Mouse (Mus musculus): ENCODE results near the gene Nod1. TPM values are rescaled to one million over a fixed set of nuclear protein-coding genes. Genes with fewer than 3 reads are reported as not detected.
A peak's percentile ranks its signal among the peaks of the same experiment; 100 is the strongest.

Gene Nod1
- polyA plus RNA-seq, 1 experiment from 2014 or later, result 7.8 TPM

DNA sequence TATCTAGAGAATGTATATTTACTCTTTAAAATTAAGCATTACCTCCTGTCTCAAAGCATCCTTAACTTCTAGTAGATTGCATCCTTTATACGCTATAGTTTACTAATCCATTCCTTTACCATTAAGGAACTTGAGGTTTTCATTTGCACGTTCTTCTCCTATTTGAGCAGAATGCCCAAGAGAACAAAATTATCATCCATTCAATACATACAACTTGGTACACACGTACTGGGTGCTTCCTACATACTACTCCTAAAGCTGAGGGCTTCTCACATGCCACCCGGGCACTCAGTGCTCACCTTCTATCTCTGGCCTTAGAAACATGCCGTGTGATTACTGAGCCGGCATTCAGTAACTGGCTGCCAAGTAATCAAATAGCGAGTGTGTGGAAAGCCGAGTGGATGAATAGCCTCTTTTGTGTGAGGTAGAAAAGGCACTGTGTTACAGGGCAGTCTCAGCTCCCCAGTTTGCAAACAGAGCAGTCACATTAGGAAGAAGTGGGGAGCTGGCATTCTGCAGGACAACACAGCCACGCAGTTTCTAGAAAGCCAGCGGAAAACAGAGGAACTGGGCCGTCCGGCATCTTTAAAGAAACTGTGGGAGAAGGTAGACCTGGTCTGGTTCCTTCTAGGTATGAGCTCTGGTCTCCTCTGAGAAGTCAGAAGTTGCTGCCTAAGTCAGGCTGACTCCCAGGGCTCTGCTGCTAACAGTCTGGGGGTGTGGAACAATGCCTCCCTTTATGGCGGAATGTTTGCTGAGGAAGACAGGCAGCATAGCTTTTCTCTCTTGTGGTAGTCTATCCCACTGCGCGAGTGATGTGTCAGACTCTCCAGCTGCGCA is 37.2 kb upstream of the Nod1 start:
- 21% methylated on average over 15 of the region's 16 CpGs for WGBS
- H3K4me1 ChIP-seq (ENCODE audit: control insufficient read depth, insufficient read depth, low read length), result no peaks in the 10 kb centered on the region
- H3K4me2 ChIP-seq (ENCODE audit: low read depth, low read length), result peak overlapping the region; percentile 27
- H3K27ac ChIP-seq (replicated peaks; ENCODE audit: low read depth, low read length), result peak overlapping the region; percentile 58
- peak overlapping the region; percentile 2; the same call in 1 of the 2 replicates for H3K9ac ChIP-seq (ENCODE audit: low read depth, low read length)
- H3K27me3 ChIP-seq (replicated peaks; ENCODE audit: control insufficient read depth, insufficient read depth, low read length), result no peaks in the 10 kb centered on the region
- no peaks in the 10 kb centered on the region for H3K36me3 ChIP-seq (ENCODE audit: control insufficient read depth, insufficient read depth, low read length)
- ATAC-seq (ENCODE audit: low read depth) (peak; percentile 75; the same call in 1 of the 2 replicates), DNase-seq (ENCODE audit: low spot score) (peak; percentile 62)
- no peaks in the 10 kb centered on the region for H3K9me3 ChIP-seq (ENCODE audit: control insufficient read depth, low read length)
- peak overlapping the region; percentile 7; the same call in 1 of the 2 replicates for H3K4me3 ChIP-seq (ENCODE audit: low read depth, low read length)

DNA sequence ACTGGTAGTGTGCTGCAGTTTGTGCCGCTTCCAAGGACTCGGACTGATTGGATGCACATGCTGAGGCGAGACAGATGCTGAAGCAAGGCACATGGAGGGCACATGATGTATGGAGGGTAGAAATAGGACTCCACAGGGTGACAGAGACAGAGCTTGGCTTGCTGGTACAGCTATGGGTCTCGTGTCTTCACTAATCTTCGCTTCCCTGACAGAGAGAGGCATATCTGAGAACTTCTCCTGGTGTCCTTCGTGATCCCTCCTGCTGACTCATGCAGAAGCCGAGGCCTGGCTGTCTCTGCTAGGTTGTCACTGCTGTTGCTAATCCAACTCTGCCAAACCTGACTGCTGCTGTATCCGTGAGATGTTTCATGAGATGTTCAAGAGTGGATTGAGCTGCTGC is 36.0 kb upstream of the Nod1 start:
- DNase-seq (ENCODE audit: low spot score), result no peak
- 83% methylated on average over 8 of the region's 8 CpGs for WGBS
- Histone ChIP-seq H3K36me3 (ENCODE audit: control insufficient read depth, insufficient read depth, low read length) (no peaks in the 10 kb centered on the region), H3K4me3 (ENCODE audit: low read depth, low read length) (no peak overlapping the region), H3K4me2 (ENCODE audit: low read depth, low read length) (no peak overlapping the region), H3K27ac (replicated peaks; ENCODE audit: low read depth, low read length) (no peak overlapping the region), H3K9ac (ENCODE audit: low read depth, low read length) (no peak overlapping the region), H3K9me3 (ENCODE audit: control insufficient read depth, low read length) (no peaks in the 10 kb centered on the region), H3K4me1 (ENCODE audit: control insufficient read depth, insufficient read depth, low read length) (no peaks in the 10 kb centered on the region), H3K27me3 (replicated peaks; ENCODE audit: control insufficient read depth, insufficient read depth, low read length) (no peaks in the 10 kb centered on the region)
- ATAC-seq (ENCODE audit: low read depth), result no peak

DNA sequence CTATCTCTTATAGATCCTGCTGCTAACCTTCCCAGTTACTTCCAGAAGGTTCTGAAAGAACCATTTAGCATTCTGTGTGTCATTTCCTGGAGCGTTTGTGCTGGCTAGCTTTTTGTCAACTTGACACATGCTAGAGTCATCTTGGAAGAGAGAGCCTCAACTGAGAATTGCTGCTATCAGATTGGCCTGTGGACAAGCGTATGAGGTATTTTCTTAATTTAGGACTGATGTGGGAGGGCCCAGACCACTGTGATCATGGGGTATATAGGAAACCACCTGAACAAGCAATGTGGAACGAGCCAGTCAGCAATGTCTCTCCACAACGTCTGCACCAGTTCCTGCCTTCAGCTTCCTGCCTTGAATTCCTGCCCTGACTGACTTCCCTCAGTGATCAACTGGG is 31.1 kb upstream of the Nod1 start:
- no peak overlapping the region for H3K4me2 ChIP-seq (ENCODE audit: low read depth, low read length)
- H3K4me1 ChIP-seq (ENCODE audit: control insufficient read depth, insufficient read depth, low read length), result no peaks in the 10 kb centered on the region
- 65% methylated on average over 4 of the region's 4 CpGs for WGBS
- no peaks in the 10 kb centered on the region for H3K36me3 ChIP-seq (ENCODE audit: control insufficient read depth, insufficient read depth, low read length)
- H3K9ac ChIP-seq (ENCODE audit: low read depth, low read length), result no peak overlapping the region
- H3K27ac ChIP-seq (replicated peaks; ENCODE audit: low read depth, low read length), result no peak overlapping the region
- no peaks in the 10 kb centered on the region for H3K9me3 ChIP-seq (ENCODE audit: control insufficient read depth, low read length)
- DNase-seq (ENCODE audit: low spot score) (no peak), ATAC-seq (ENCODE audit: low read depth) (no peak)
- H3K27me3 ChIP-seq (replicated peaks; ENCODE audit: control insufficient read depth, insufficient read depth, low read length), result no peaks in the 10 kb centered on the region
- H3K4me3 ChIP-seq (ENCODE audit: low read depth, low read length), result no peak overlapping the region

DNA sequence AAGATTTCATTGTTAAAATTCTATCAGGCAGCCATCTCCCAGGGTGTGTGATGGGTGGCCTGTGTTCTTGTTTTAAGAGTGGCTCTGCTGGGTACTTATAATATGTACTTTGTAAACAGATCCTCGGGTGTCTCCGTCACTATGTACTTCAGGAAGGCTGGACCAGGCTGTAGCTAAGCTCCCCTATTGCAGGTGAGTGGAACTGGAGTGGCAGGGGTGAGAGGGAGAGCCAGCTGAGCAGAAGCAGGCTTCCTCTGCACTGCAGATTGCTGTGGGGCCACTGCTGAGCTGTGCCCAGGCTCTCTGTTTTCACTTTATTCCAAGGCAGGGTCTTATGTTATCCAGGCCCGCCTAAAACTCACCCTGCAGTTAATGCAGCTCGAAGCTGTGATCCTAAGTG is 30.0 kb upstream of the Nod1 start:
- Histone ChIP-seq H3K27ac (replicated peaks; ENCODE audit: low read depth, low read length) (no peak overlapping the region), H3K9ac (ENCODE audit: low read depth, low read length) (no peak overlapping the region), H3K4me1 (ENCODE audit: control insufficient read depth, insufficient read depth, low read length) (no peaks in the 10 kb centered on the region), H3K9me3 (ENCODE audit: control insufficient read depth, low read length) (no peaks in the 10 kb centered on the region), H3K36me3 (ENCODE audit: control insufficient read depth, insufficient read depth, low read length) (no peaks in the 10 kb centered on the region), H3K4me3 (ENCODE audit: low read depth, low read length) (no peak overlapping the region), H3K27me3 (replicated peaks; ENCODE audit: control insufficient read depth, insufficient read depth, low read length) (no peaks in the 10 kb centered on the region), H3K4me2 (ENCODE audit: low read depth, low read length) (no peak overlapping the region)
- no peak for ATAC-seq (ENCODE audit: low read depth)
- DNase-seq (ENCODE audit: low spot score), result no peak
- 55% methylated on average over 4 of the region's 4 CpGs for WGBS

DNA sequence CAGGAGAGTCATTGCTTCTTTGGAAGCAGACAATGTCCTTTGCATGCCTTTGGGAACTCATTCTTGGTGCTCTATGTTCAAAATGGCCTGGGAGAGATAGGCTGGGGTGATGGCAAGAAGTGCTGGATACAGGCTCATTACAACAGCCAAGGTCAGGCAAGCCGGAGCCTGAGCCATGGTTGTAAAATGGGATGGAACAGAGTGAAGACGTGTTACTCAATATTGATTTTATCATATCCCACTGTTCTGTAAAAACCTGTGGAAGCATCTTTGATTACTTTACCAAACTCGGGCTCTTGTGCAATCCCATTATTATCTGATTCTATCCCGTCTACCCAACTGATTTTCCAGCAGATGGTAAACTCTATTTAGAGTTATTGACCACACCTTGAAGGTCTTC is 28.9 kb upstream of the Nod1 start:
- H3K27ac ChIP-seq (replicated peaks; ENCODE audit: low read depth, low read length), result no peak overlapping the region
- ATAC-seq (ENCODE audit: low read depth), result no peak
- DNase-seq (ENCODE audit: low spot score), result no peak
- H3K9ac ChIP-seq (ENCODE audit: low read depth, low read length), result no peak overlapping the region
- H3K4me1 ChIP-seq (ENCODE audit: control insufficient read depth, insufficient read depth, low read length), result no peaks in the 10 kb centered on the region
- H3K36me3 ChIP-seq (ENCODE audit: control insufficient read depth, insufficient read depth, low read length), result no peaks in the 10 kb centered on the region
- no peak overlapping the region for H3K4me2 ChIP-seq (ENCODE audit: low read depth, low read length)
- no peak overlapping the region for H3K4me3 ChIP-seq (ENCODE audit: low read depth, low read length)
- H3K27me3 ChIP-seq (replicated peaks; ENCODE audit: control insufficient read depth, insufficient read depth, low read length), result no peaks in the 10 kb centered on the region
- 88% methylated on average over 4 of the region's 4 CpGs for WGBS
- no peaks in the 10 kb centered on the region for H3K9me3 ChIP-seq (ENCODE audit: control insufficient read depth, low read length)

DNA sequence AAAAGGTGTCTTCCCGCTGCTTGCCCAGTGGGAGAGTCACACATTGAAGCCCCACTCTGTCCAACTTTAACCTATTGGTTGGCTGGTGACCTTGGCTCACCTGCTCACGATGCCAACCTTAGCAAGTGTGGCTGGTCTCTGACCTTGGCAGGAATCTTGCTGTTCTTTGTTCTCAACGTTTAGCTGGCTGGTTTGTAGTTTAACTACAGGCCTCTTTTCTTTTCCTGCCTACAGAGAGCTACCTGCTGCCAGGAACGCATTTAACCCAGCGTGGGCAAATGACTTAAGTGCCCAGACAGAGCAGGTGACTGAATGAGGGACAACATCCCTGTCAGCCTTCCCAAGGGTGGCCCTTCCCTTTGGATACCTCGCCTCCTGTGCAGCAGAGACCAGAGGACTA is 25.3 kb upstream of the Nod1 start:
- 87% methylated on average over 6 of the region's 6 CpGs for WGBS
- Histone ChIP-seq H3K27ac (replicated peaks; ENCODE audit: low read depth, low read length) (no peak overlapping the region), H3K36me3 (ENCODE audit: control insufficient read depth, insufficient read depth, low read length) (no peaks in the 10 kb centered on the region), H3K4me1 (ENCODE audit: control insufficient read depth, insufficient read depth, low read length) (no peaks in the 10 kb centered on the region; the same call in 1 of the 2 replicates), H3K9ac (ENCODE audit: low read depth, low read length) (no peak overlapping the region), H3K27me3 (replicated peaks; ENCODE audit: control insufficient read depth, insufficient read depth, low read length) (no peaks in the 10 kb centered on the region), H3K9me3 (ENCODE audit: control insufficient read depth, low read length) (no peaks in the 10 kb centered on the region), H3K4me3 (ENCODE audit: low read depth, low read length) (no peak overlapping the region), H3K4me2 (ENCODE audit: low read depth, low read length) (no peak overlapping the region)
- no peak for ATAC-seq (ENCODE audit: low read depth)
- DNase-seq (ENCODE audit: low spot score), result no peak

DNA sequence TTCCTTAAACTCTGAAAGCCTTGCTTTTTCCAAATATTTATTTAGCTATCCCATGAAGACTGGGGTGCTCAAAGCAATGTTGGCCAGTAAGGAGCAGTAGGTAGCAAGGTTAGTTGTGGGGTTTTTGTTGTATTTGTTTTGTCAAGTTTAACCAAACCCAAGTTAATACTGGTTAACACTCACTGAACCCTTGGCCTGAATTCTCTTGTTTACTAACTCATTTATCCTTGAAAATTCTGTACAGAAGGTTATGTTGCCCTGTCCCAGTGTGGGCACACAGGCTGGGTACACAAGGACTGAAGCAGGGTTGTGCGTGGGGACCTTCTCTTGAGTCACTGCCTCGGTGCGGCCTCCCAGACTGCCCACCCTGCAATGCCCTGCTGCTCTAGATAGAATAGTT is 23.9 kb upstream of the Nod1 start:
- DNase-seq (ENCODE audit: low spot score) (no peak), ATAC-seq (ENCODE audit: low read depth) (no peak)
- Histone ChIP-seq H3K4me1 (ENCODE audit: control insufficient read depth, insufficient read depth, low read length) (no peaks in the 10 kb centered on the region; the same call in 1 of the 2 replicates), H3K36me3 (ENCODE audit: control insufficient read depth, insufficient read depth, low read length) (no peaks in the 10 kb centered on the region), H3K27me3 (replicated peaks; ENCODE audit: control insufficient read depth, insufficient read depth, low read length) (no peaks in the 10 kb centered on the region), H3K4me2 (ENCODE audit: low read depth, low read length) (no peak overlapping the region), H3K4me3 (ENCODE audit: low read depth, low read length) (no peak overlapping the region), H3K27ac (replicated peaks; ENCODE audit: low read depth, low read length) (no peak overlapping the region), H3K9ac (ENCODE audit: low read depth, low read length) (no peak overlapping the region), H3K9me3 (ENCODE audit: control insufficient read depth, low read length) (no peaks in the 10 kb centered on the region)
- WGBS, result 88% methylated on average over 3 of the region's 3 CpGs

DNA sequence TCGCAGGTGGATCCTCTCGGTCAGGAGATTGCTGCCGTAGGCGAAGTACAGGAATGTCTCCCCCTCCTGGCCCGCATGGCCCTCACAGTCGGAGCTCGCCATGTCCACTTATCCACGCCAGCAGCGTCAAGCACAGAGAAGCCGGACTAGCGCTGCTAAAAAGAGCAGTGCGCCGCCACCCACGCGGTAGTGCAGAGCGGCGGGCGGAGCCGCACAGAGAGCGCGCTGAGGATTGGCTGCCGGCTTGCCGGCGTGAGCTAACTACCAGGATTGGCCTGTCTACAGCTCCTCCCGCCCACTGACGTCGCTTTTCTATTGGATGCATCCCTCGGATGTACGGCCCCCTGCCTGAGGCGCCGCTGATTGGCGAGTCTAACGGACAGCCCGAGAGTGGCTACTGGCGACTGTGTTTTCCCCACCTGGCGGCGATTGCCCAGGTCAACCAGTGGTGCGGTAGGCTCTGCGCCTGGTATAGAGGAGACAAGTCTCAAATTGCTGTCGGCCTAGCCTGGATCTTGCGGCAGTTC is 20.4 kb upstream of the Nod1 start, which contains the start of gene Ggct:
Gene Ggct, minus strand, starts transcription at position 217 of the 527 bp plus-strand sequence.
- H3K9ac ChIP-seq (ENCODE audit: low read depth, low read length), result peak within 1 kb of the TSS; percentile 59
- peak within 1 kb of the TSS; percentile 98 for H3K4me2 ChIP-seq (ENCODE audit: low read depth, low read length)
- H3K4me3 ChIP-seq (ENCODE audit: low read depth, low read length), result peak within 1 kb of the TSS; percentile 56
- H3K27me3 ChIP-seq (replicated peaks; ENCODE audit: control insufficient read depth, insufficient read depth, low read length), result no peaks in the 10 kb centered on the region
- H3K4me1 ChIP-seq (ENCODE audit: control insufficient read depth, insufficient read depth, low read length), result no peaks in the 10 kb centered on the region; the same call in 1 of the 2 replicates
- WGBS, result under 1% methylated on average over 39 of the region's 41 CpGs
- DNase-seq (ENCODE audit: low spot score) (peak; percentile 99), ATAC-seq (ENCODE audit: low read depth) (peak; percentile 100)
- no peaks in the 10 kb centered on the region for H3K36me3 ChIP-seq (ENCODE audit: control insufficient read depth, insufficient read depth, low read length)
- H3K9me3 ChIP-seq (ENCODE audit: control insufficient read depth, low read length), result no peaks in the 10 kb centered on the region
- H3K27ac ChIP-seq (replicated peaks; ENCODE audit: low read depth, low read length), result no peak within 1 kb of the TSS
